Mouse (Mus musculus) ES-Bruce4 (cell line): Measurements from ENCODE around the gene Pip5k1b. TPM values are rescaled to one million over a fixed set of nuclear protein-coding genes. Genes with fewer than 3 reads are reported as not detected.

ENCODE experiments used
- H3K27ac ChIP-seq: 2 replicates; pipeline ENCODE4 v1.5.1; 2012; ENCODE audit warnings: low read length, inconsistent platforms; ENCODE audit not compliant: insufficient read depth
- H3K27me3 ChIP-seq: 2 replicates; pipeline ENCODE4 v1.6.1; 2012; ENCODE audit warnings: mild to moderate bottlenecking, low read length, inconsistent platforms; ENCODE audit not compliant: control insufficient read depth, poor library complexity, insufficient read depth, severe bottlenecking
- H3K36me3 ChIP-seq: 2 replicates; pipeline ENCODE4 v1.6.1; 2012; ENCODE audit warnings: inconsistent platforms, mild to moderate bottlenecking, low read length, moderate library complexity; ENCODE audit not compliant: control insufficient read depth, poor library complexity, insufficient read depth, severe bottlenecking
- H3K4me1 ChIP-seq: one replicate; pipeline ENCODE4 v1.8.1; 2011; ENCODE audit warnings: low read length; ENCODE audit not compliant: control insufficient read depth, insufficient read depth
- H3K4me3 ChIP-seq: 2 replicates; pipeline ENCODE4 v1.5.1; 2011; ENCODE audit warnings: low read depth, mild to moderate bottlenecking, low read length
- H3K9ac ChIP-seq: 2 replicates; pipeline ENCODE4 v1.6.1; 2012; ENCODE audit warnings: low read depth, mild to moderate bottlenecking, inconsistent platforms; ENCODE audit not compliant: poor library complexity, severe bottlenecking
- H3K9me3 ChIP-seq: replicated peaks from 2 replicates; pipeline ENCODE4 v1.6.1; 2012; ENCODE audit warnings: mild to moderate bottlenecking, low read length, inconsistent platforms; ENCODE audit not compliant: control insufficient read depth, poor library complexity, insufficient read depth, severe bottlenecking
- CTCF ChIP-seq: IDR thresholded peaks from one replicate; pipeline ENCODE4 v1.8.1; 2011; ENCODE audit warnings: low read depth, low read length
- EP300 ChIP-seq: IDR thresholded peaks from 2 replicates; pipeline ENCODE4 v1.6.1; 2011; ENCODE audit warnings: low read depth, low read length; ENCODE audit not compliant: insufficient read depth
- POLR2A ChIP-seq: IDR thresholded peaks from one replicate; pipeline ENCODE4 v1.8.1; 2011; ENCODE audit warnings: low read length; ENCODE audit not compliant: insufficient read depth
- polyA plus RNA-seq: library from polyadenylated mRNA; stranded (reverse); fragments of >200 nt; gene quantifications from 2 replicates; pipeline ENCODE4 v1.2.4, GENCODE M21; 2011; ENCODE audit warnings: low read depth; ENCODE audit not compliant: missing spikeins, insufficient read depth, insufficient read length

Gene Pip5k1b
- polyA plus RNA-seq, 1 experiment, result 4.0 TPM

DNA sequence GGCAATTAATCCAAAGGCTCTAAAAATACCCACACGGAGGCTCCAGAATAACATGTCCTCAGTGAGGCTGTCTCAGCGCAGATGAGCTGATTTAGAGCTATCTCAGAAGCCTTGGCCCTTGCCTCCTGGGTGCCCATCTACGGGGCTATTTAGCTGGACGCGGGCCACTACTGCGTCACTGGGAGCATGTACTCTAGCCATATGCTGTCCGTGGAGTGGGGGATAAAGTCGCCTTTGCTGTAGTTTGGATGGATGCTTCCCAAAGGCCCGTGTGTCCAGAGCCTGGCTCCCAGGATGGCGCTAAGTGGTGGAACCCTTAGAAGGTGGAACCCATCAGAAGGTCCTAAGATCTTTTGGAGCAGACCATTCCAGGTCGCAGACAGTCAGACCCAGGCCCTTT lies 241.0 kb downstream of the Pip5k1b start:
- H3K27ac ChIP-seq, result no peak overlapping the region
- no peak overlapping the region for H3K9ac ChIP-seq
- no peaks in the 10 kb centered on the region for H3K36me3 ChIP-seq
- H3K27me3 ChIP-seq, result no peaks in the 10 kb centered on the region
- no peaks in the 10 kb centered on the region for H3K9me3 ChIP-seq
- no peak overlapping the region for H3K4me3 ChIP-seq
- H3K4me1 ChIP-seq, result no peaks in the 10 kb centered on the region
- TF ChIP-seq POLR2A (no peak), CTCF (no peak), EP300 (no peak)

DNA sequence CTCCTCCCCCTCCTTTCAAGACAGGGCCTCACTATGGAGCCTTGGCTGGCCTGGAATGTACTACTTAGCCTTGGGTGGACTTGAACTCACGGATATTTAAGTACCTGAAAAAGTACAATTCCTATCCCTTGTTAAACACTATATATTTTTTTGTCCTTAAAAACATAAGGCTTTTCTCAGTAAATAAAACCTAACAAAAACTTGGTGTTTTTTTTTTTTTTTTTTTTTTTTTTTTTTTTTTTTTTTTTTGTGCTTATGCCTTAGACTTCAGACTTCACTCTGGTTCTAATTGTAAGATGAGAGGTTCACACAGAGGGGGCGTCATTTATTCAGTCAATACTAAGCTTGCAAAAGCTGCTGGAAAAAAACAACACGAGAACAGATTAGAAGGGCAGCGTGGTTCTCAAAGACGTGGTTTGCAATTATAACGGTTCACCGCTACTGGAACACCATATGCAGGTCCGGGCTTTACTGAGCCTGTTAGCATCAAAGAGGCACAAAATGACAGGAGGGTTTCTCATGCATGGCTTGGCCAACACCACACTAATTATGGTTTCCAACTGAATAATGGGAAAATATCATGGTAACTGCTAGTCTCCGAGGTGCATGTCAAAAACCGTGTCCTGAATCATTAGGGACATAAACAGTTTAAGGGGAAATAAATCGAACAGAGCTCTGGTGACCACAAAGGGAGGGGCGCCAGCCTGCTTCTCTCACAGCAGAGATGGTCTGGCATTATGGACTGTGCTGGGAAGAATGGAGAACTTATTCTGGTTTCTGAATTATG lies 242.9 kb downstream of the Pip5k1b start:
- Histone ChIP-seq H3K27me3 (no peaks in the 10 kb centered on the region), H3K4me1 (no peaks in the 10 kb centered on the region), H3K36me3 (no peaks in the 10 kb centered on the region), H3K9me3 (no peaks in the 10 kb centered on the region), H3K9ac (no peak overlapping the region), H3K4me3 (no peak overlapping the region), H3K27ac (no peak overlapping the region)
- no peak for TF ChIP-seq POLR2A
- TF ChIP-seq CTCF, result no peak
- TF ChIP-seq EP300, result no peak

DNA sequence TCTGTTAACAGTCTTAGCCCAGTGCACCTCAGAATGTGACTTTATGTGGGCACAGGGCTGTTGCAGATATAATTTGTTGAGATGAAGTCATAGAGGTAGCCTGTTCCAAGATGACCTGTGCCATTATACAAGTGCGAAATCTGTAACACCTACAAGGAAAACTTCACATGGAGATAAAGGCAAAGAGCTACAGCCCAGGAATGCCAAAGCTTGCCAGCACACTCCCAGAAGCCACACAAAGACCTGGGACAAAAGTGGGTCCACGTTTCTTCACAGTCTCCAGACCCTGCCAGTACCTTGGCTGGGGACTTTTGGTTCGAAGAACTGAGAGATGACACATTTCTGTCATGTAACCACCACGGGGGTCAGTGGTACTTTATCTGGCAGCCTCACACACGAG lies 243.6 kb downstream of the Pip5k1b start:
- TF ChIP-seq CTCF, result no peak
- TF ChIP-seq POLR2A, result no peak
- no peak for TF ChIP-seq EP300
- H3K9ac ChIP-seq, result no peak overlapping the region
- no peak overlapping the region for H3K27ac ChIP-seq
- H3K4me3 ChIP-seq, result no peak overlapping the region
- no peaks in the 10 kb centered on the region for H3K36me3 ChIP-seq
- H3K4me1 ChIP-seq, result no peaks in the 10 kb centered on the region
- no peaks in the 10 kb centered on the region for H3K27me3 ChIP-seq
- H3K9me3 ChIP-seq, result no peaks in the 10 kb centered on the region

DNA sequence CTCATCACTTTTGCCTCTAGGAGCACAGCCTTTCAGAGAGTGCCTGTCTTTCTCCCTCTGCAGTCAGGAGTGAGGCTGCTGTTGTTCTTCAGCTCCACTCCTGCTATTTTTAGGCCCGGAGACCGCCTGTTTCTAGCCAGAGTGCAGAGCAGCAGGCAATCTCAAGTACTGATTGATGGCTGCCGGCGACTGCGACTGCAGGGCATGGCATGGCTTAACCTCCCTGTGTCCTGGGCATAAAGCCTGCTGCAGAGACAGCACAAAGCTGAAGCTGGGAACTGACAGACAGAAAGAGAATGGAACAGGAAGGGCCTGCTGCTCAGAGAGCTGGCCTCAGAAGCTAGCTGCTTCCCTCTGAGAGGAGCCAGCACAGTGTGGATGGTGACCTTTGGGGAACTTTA lies 247.4 kb downstream of the Pip5k1b start:
- Histone ChIP-seq H3K9ac (no peak overlapping the region), H3K27me3 (no peaks in the 10 kb centered on the region), H3K36me3 (no peaks in the 10 kb centered on the region), H3K27ac (no peak overlapping the region), H3K4me3 (no peak overlapping the region), H3K4me1 (no peaks in the 10 kb centered on the region), H3K9me3 (no peaks in the 10 kb centered on the region)
- TF ChIP-seq POLR2A, result no peak

DNA sequence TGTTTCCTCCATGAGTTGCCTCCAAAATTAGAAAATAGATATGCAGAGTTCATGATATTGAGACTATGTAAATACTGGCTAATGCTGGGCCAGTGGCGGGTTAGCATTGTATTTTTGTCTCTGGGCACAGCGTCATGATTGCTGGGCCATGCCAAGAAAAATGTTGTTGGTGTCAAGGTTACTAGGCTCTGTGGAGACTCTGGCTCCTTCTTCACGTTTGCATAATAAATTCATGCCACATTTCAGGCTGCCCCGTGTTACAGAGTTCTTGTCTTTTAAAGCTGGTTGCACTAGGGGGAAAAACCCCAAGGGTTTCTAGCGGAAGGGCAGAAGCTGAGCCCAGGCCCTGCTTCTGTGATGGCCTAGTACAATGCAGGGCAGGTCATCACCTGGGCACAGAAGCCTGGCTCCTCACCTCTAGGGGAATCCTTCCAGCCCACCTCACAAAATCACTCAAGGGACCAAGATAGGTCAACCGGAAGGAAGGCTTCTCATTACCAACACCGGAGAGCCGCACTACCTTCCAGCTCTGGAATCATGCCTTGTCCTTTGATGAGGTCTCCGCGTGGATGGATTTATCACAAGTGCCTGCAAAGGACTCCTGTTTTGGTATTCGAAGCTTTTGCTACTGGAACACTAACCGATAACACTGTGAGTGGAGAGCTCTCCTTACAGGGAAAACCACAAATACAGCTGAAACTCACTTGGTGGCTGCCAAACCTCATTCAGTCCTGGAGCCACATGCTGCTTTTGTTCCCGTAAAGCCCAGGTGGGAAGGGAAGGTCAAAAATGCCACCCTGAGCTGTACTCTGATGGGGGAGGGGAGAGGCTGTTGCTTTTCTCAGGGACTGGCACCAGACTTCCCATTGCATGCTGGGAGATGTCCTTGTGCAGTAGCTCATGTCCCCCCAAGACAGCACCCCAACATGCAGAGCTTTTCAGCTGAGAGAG lies 248.1 kb downstream of the Pip5k1b start:
- Histone ChIP-seq H3K9me3 (no peaks in the 10 kb centered on the region), H3K27me3 (no peaks in the 10 kb centered on the region), H3K27ac (no peak overlapping the region), H3K4me3 (no peak overlapping the region), H3K4me1 (no peaks in the 10 kb centered on the region), H3K36me3 (no peaks in the 10 kb centered on the region), H3K9ac (no peak overlapping the region)
- TF ChIP-seq CTCF (no peak), POLR2A (no peak), EP300 (no peak)

DNA sequence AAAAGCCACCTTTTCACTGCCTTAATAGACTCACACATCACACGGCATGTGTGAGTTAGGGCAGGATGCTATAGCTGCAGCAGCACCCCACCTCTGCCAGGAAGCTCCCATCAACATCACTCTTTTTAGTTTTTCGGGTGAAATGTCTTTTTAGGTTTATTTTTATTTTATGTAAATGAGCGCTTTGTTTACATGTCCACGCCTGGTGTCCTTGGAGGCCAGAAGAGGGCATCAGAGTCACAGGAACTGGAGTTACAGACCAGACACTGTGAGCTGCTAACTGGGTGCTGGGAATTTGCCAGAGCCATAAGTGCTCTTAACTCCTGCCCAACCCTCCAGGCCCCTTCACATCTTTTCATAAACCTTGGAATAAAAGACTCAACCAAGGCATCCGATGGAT lies 249.3 kb downstream of the Pip5k1b start:
- Histone ChIP-seq H3K4me3 (no peak overlapping the region), H3K36me3 (no peaks in the 10 kb centered on the region), H3K9me3 (no peaks in the 10 kb centered on the region), H3K27ac (no peak overlapping the region), H3K4me1 (no peaks in the 10 kb centered on the region), H3K27me3 (no peaks in the 10 kb centered on the region), H3K9ac (no peak overlapping the region)
- TF ChIP-seq EP300 (no peak), CTCF (peak; percentile 40)
